Mouse (Mus musculus) spleen, postnatal 36 days (tissue): ENCODE data around the gene Dync1h1.
"Not testable (repeated sequence)": the region's sequence is repeated elsewhere in the genome, so short reads cannot be mapped to it uniquely, and the experiment has no call there.

ENCODE experiments used
- DNase-seq, 2 experiments: peaks; one replicate each; pipeline ENCODE4 v3.0.0; 2022; ENCODE audit warnings: low spot score in 2 of 2, mixed read lengths in 1 of 2

The Dync1h1 gene

GRCm38 (mm10) chr12:110696173-110696974 lies 95.1 kb downstream of the Dync1h1 start:
- DNase-seq, result peak; percentile 98

GRCm38 (mm10) chr12:110696975-110697400 lies 95.7 kb downstream of the Dync1h1 start:
- DNase-seq, result no peak

GRCm38 (mm10) chr12:110697457-110697856 lies 96.2 kb downstream of the Dync1h1 start:
- no peak for DNase-seq

GRCm38 (mm10) chr12:110698080-110698479 lies 96.8 kb downstream of the Dync1h1 start:
- DNase-seq, result no peak

GRCm38 (mm10) chr12:110698523-110699170 lies 97.4 kb downstream of the Dync1h1 start:
- DNase-seq, result peak; percentile 3 to 22

- DNase-seq, result no peak
Measured at GRCm38 (mm10) chr12:110699171-110699547, 97.9 kb downstream of the Dync1h1 start.

GRCm38 (mm10) chr12:110700730-110701129 lies 99.5 kb downstream of the Dync1h1 start:
- no peak for DNase-seq

- not testable (repeated sequence) for DNase-seq
Measured at GRCm38 (mm10) chr12:110701363-110701762, 100.1 kb downstream of the Dync1h1 start.

GRCm38 (mm10) chr12:110702556-110702955 lies 101.3 kb downstream of the Dync1h1 start, which contains the start of gene Hsp90aa1:
Gene Hsp90aa1 (minus strand): TSS chr12:110702728.
- no peak for DNase-seq

GRCm38 (mm10) chr12:110703008-110703471 lies 101.8 kb downstream of the Dync1h1 start:
- peak; percentile 73 to 80 for DNase-seq

- DNase-seq, result no peak
Measured at GRCm38 (mm10) chr12:110703682-110704081, 102.4 kb downstream of the Dync1h1 start.

GRCm38 (mm10) chr12:110705419-110705818 lies 104.2 kb downstream of the Dync1h1 start:
- not testable (repeated sequence) for DNase-seq

- DNase-seq, result peak; percentile 35 to 55
Measured at GRCm38 (mm10) chr12:110706337-110707231, 105.3 kb downstream of the Dync1h1 start.

- no peak for DNase-seq
Measured at GRCm38 (mm10) chr12:110707451-110707850, 106.2 kb downstream of the Dync1h1 start.

- no peak for DNase-seq
Measured at GRCm38 (mm10) chr12:110711270-110711669, 110.0 kb downstream of the Dync1h1 start.

GRCm38 (mm10) chr12:110713784-110714183 lies 112.5 kb downstream of the Dync1h1 start:
- no peak for DNase-seq

- DNase-seq, result no peak
Measured at GRCm38 (mm10) chr12:110714215-110714614, 113.0 kb downstream of the Dync1h1 start.

GRCm38 (mm10) chr12:110716004-110716403 lies 114.8 kb downstream of the Dync1h1 start:
- no peak for DNase-seq
